In the genomic region with DNA sequence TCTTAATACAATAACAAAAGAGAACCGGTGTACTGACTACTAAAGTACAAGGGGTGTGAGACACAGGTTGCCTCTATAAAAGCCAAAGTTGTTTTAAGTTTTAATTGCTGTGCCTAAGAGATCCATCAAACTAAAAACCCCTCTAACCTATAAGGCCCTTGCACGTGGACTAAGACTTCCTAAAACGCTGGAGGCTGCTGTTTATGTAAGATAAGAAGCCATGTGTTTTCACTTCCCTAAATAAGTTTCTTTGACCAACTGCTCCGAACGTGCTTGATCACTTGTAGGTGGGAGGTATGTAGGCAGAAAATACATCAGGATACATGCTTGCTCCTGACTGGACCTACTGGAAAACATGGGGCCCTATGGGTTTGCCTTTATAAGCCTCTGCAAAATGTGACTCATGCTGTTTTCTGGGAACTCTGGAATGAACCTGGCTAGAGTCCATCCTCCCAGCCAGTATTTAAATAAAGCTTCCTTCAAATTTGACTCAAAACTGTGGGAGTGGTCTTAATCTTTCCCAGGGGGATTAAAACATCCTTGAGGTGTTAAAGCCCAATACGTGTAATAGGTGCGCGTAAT, we compare ENCODE assay signal across 23 mouse cellular contexts. TPM values are rescaled to one million over a fixed set of nuclear protein-coding genes. Genes with fewer than 3 reads are reported as not detected.
A peak's percentile ranks its signal among the peaks of the same experiment; 100 is the strongest.
DNase-seq lines count a peak whose midpoint lies in the region; ATAC-seq and TF ChIP-seq lines count a peak whose summit lies in the region.
"Had no signal": no experiment of that assay in that cellular context is flagged by ENCODE, and none has a peak within 500 bp of the region (broad histone marks: within the 10 kb centered on the region; RNA-seq: fewer than 3 reads in every experiment).

No protein-coding gene starts in this region.

- H3K4me2 ChIP-seq in liver, postnatal 0 days (ENCODE audit: low read depth, low read length), result no peak overlapping the region
- H3K4me2 ChIP-seq in liver, embryonic 12.5 days, result no peak overlapping the region
- no peak overlapping the region for H3K4me2 ChIP-seq in midbrain, embryonic 13.5 days (replicated peaks)
- no peak overlapping the region for H3K4me2 ChIP-seq in forebrain, embryonic 16.5 days (ENCODE audit: low read length)
- H3K4me2 ChIP-seq: hindbrain, embryonic 12.5 days; liver, embryonic 15.5 days; neural tube, embryonic 13.5 days; stomach, embryonic 15.5 days had no signal

- no peaks in the 10 kb centered on the region for H3K9me3 ChIP-seq in liver, postnatal 0 days (ENCODE audit: low read length)
- H3K9me3 ChIP-seq in liver, embryonic 12.5 days (replicated peaks), result no peaks in the 10 kb centered on the region
- H3K9me3 ChIP-seq in G1E (replicated peaks), result peaks cover 3% of the 10 kb centered on the region
- no peaks in the 10 kb centered on the region for H3K9me3 ChIP-seq in midbrain, embryonic 13.5 days
- H3K9me3 ChIP-seq in forebrain, embryonic 16.5 days (ENCODE audit: control insufficient read depth, low read length), result peaks cover 5% of the 10 kb centered on the region; the same call in 1 of the 2 replicates
- H3K9me3 ChIP-seq: hindbrain, embryonic 12.5 days; liver, embryonic 15.5 days; stomach, embryonic 15.5 days had no signal

- no peak overlapping the region for H3K27ac ChIP-seq in liver, postnatal 0 days (ENCODE audit: low read depth)
- H3K27ac ChIP-seq in liver, embryonic 12.5 days, result no peak overlapping the region
- H3K27ac ChIP-seq in midbrain, embryonic 13.5 days, result no peak overlapping the region
- no peak overlapping the region for H3K27ac ChIP-seq in forebrain, embryonic 16.5 days (ENCODE audit: low read length)
- H3K27ac ChIP-seq: hindbrain, embryonic 12.5 days; liver, embryonic 15.5 days; macrophage; neural tube, embryonic 13.5 days; stomach, embryonic 15.5 days had no signal

- no peaks in the 10 kb centered on the region for H3K27me3 ChIP-seq in liver, postnatal 0 days (ENCODE audit: insufficient read depth, low read length)
- no peaks in the 10 kb centered on the region for H3K27me3 ChIP-seq in liver, embryonic 12.5 days (replicated peaks)
- no peaks in the 10 kb centered on the region for H3K27me3 ChIP-seq in G1E (ENCODE audit: insufficient read depth, low read length)
- no peaks in the 10 kb centered on the region for H3K27me3 ChIP-seq in midbrain, embryonic 13.5 days
- no peaks in the 10 kb centered on the region for H3K27me3 ChIP-seq in forebrain, embryonic 16.5 days (replicated peaks; ENCODE audit: control insufficient read depth, insufficient read depth, low read length)
- H3K27me3 ChIP-seq: hindbrain, embryonic 12.5 days; liver, embryonic 15.5 days; neural tube, embryonic 13.5 days; stomach, embryonic 15.5 days had no signal

- no peaks in the 10 kb centered on the region for H3K36me3 ChIP-seq in liver, postnatal 0 days (replicated peaks; ENCODE audit: insufficient read depth, low read length)
- no peaks in the 10 kb centered on the region for H3K36me3 ChIP-seq in liver, embryonic 12.5 days
- H3K36me3 ChIP-seq in G1E (replicated peaks), result no peaks in the 10 kb centered on the region
- no peaks in the 10 kb centered on the region for H3K36me3 ChIP-seq in midbrain, embryonic 13.5 days
- H3K36me3 ChIP-seq in forebrain, embryonic 16.5 days (ENCODE audit: control insufficient read depth, insufficient read depth), result no peaks in the 10 kb centered on the region
- H3K36me3 ChIP-seq: hindbrain, embryonic 12.5 days; liver, embryonic 15.5 days; neural tube, embryonic 13.5 days; stomach, embryonic 15.5 days had no signal

- TF ChIP-seq CTCF in liver, postnatal 0 days (IDR thresholded peaks at IDR 0.05; ENCODE audit: low read depth), result no peak
- TF ChIP-seq CTCF in G1E (IDR thresholded peaks at IDR 0.05; ENCODE audit: low read depth, low read length), result no peak

- H3K4me3 ChIP-seq in liver, postnatal 0 days (ENCODE audit: low read depth, low read length), result no peak overlapping the region
- H3K4me3 ChIP-seq in liver, embryonic 12.5 days, result no peak overlapping the region
- H3K4me3 ChIP-seq in G1E (ENCODE audit: low read depth, low read length), result no peak overlapping the region
- no peak overlapping the region for H3K4me3 ChIP-seq in midbrain, embryonic 13.5 days (replicated peaks)
- H3K4me3 ChIP-seq in forebrain, embryonic 16.5 days (replicated peaks; ENCODE audit: low read length), result no peak overlapping the region
- H3K4me3 ChIP-seq: hindbrain, embryonic 12.5 days; liver, embryonic 15.5 days; neural tube, embryonic 13.5 days; stomach, embryonic 15.5 days had no signal

- no peak for TF ChIP-seq EP300 in liver, postnatal 0 days (IDR thresholded peaks at IDR 0.05; ENCODE audit: low read depth)

- no peak for DNase-seq in liver, postnatal 0 days
- DNase-seq in G1E (ENCODE audit: low spot score), result peak; percentile 24
- DNase-seq in adipocyte (ENCODE audit: low spot score), result peak; percentile 44
- DNase-seq: adrenal gland, postnatal 25 days; cerebellum, postnatal 10 days; kidney, postnatal 36 days; layer of hippocampus, postnatal 36 days; left cerebral cortex, postnatal 4 days; thymus, postnatal 14 days had no signal

- WGBS in liver, postnatal 0 days (ENCODE audit: insufficient replicate concordance), result 48% methylated on average over 8 of the region's 8 CpGs
- whole genome bisulfite sequencing in liver, embryonic 12.5 days (ENCODE audit: insufficient replicate concordance), result 48% methylated on average over 8 of the region's 8 CpGs
- WGBS in midbrain, embryonic 13.5 days, result 89% methylated on average over 8 of the region's 8 CpGs
- WGBS in forebrain, embryonic 16.5 days, result 81% methylated on average over 8 of the region's 8 CpGs

- H3K9ac ChIP-seq in liver, postnatal 0 days (replicated peaks), result no peak overlapping the region
- no peak overlapping the region for H3K9ac ChIP-seq in liver, embryonic 12.5 days
- no peak overlapping the region for H3K9ac ChIP-seq in midbrain, embryonic 13.5 days (replicated peaks)
- H3K9ac ChIP-seq in forebrain, embryonic 16.5 days (replicated peaks; ENCODE audit: low read depth, low read length), result no peak overlapping the region
- H3K9ac ChIP-seq: hindbrain, embryonic 12.5 days; liver, embryonic 15.5 days; neural tube, embryonic 13.5 days; stomach, embryonic 15.5 days had no signal

- ATAC-seq in liver, postnatal 0 days, result 0 out of 2 replicates have a peak, but pooled peaks have one; percentile 23
- no peak for ATAC-seq in liver, embryonic 12.5 days
- peak; percentile 58 for ATAC-seq in G1E (ENCODE audit: extremely low read depth, insufficient number of reproducible peaks, low FRiP score, poor library complexity, severe bottlenecking)
- peak; percentile 69 for ATAC-seq in megakaryocyte, adult 5-6 weeks (ENCODE audit: poor library complexity, severe bottlenecking)
- ATAC-seq in midbrain, embryonic 13.5 days, result no peak
- ATAC-seq in forebrain, embryonic 16.5 days, result no peak

- H3K4me1 ChIP-seq in liver, postnatal 0 days (ENCODE audit: insufficient read depth), result peaks cover 7% of the 10 kb centered on the region
- H3K4me1 ChIP-seq in liver, embryonic 12.5 days, result no peaks in the 10 kb centered on the region
- H3K4me1 ChIP-seq in G1E (ENCODE audit: insufficient read depth, low read depth, low read length), result peaks cover 24% of the 10 kb centered on the region
- peaks cover 8% of the 10 kb centered on the region for H3K4me1 ChIP-seq in midbrain, embryonic 13.5 days (replicated peaks)
- H3K4me1 ChIP-seq in forebrain, embryonic 16.5 days (replicated peaks; ENCODE audit: control insufficient read depth, insufficient read depth, low read length), result peaks cover 2% of the 10 kb centered on the region; the same call in 1 of the 2 replicates
- H3K4me1 ChIP-seq: liver, embryonic 15.5 days had no signal

RNA-seq across cellular contexts. Expression of gene Gm815, which starts 31.9 kb away (rescaled TPM):
- polyA plus RNA-seq in liver, postnatal 0 days (2015; fragmentation: Nextera tagmentation; extraction: Ambion mirVana), result not detected in 2 replicates
- not detected in 2 replicates for polyA plus RNA-seq in liver, embryonic 12.5 days (2016; fragmentation: Nextera tagmentation; extraction: Ambion mirVana)
- total RNA-seq in G1E (2014; fragmentation: Nextera tagmentation), result not detected in 2 replicates
- not detected in 2 replicates for total RNA-seq in G1E (2017)
- polyA plus RNA-seq in G1E (2012), result not detected in 2 replicates
- not detected in 2 replicates for total RNA-seq in megakaryocyte, adult 5-6 weeks (2015)
- total RNA-seq in megakaryocyte, adult 5-6 weeks (2017), result not detected in 2 replicates
- polyA plus RNA-seq in midbrain, embryonic 13.5 days (2015; fragmentation: Nextera tagmentation; extraction: Ambion mirVana), result not detected in 2 replicates
- polyA plus RNA-seq in forebrain, embryonic 16.5 days (2015; fragmentation: Nextera tagmentation; extraction: Ambion mirVana), result not detected in 2 replicates
- total RNA-seq: adrenal gland, postnatal 25 days; gastrocnemius, postnatal 4 days; layer of hippocampus, postnatal 36 days; left cerebral cortex, postnatal 4 days had no signal
- polyA plus RNA-seq: embryonic facial prominence, embryonic 11.5 days; forebrain, embryonic 11.5 days; heart, embryonic 14.5 days; hindbrain, embryonic 12.5 days; intestine, embryonic 14.5 days; liver, embryonic 15.5 days; macrophage; neural tube, embryonic 13.5 days; stomach, embryonic 15.5 days had no signal

Comparison
In these comparisons a context has a peak if more than half of its experiments do, and no peak if none do; other contexts are left out.
1. ATAC-seq: peak in liver, postnatal 0 days (single experiment), G1E (single experiment) and megakaryocyte, adult 5-6 weeks (single experiment); none in liver, embryonic 12.5 days (single experiment), midbrain, embryonic 13.5 days (single experiment) and forebrain, embryonic 16.5 days (single experiment).